ENCODE assay signal across 23 mouse cellular contexts in the genomic region with DNA sequence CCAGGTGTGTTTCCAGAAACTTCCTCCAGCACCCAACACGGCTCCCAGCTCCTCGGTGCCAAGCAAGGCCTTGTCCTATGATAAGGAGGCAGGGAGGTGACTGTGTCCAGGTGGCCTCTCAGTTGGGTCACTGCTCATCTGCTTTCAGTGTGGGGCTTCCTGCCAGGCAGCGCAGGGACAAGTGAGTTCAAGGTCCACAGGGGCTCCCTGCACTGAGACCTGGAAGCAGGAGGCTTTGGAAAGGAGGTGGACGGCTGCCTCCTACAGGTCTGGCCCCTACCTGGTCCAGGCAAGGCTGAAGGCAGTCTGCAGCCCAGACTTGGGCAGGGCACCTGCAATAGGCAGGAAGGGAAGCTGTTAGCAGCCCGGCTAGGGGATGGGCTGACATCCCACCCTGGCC. TPM values are rescaled to one million over a fixed set of nuclear protein-coding genes. Genes with fewer than 3 reads are reported as not detected.
DNase-seq lines count a peak whose midpoint lies in the region; ATAC-seq lines count a peak whose summit lies in the region.
"Had no signal": no experiment of that assay in that cellular context is flagged by ENCODE, and none has a peak within 500 bp of the region (broad histone marks: within the 10 kb centered on the region; RNA-seq: fewer than 3 reads in every experiment).

No protein-coding gene starts in this region.

- peak; percentile 52 for DNase-seq in cerebellum, adult 11-12 months
- DNase-seq in cerebellum, postnatal 25 days, result no peak
- DNase-seq in kidney, adult 18-20 months, result peak; percentile 54
- peak; percentile 58 for DNase-seq in kidney, postnatal 10 days
- DNase-seq in adrenal gland, adult (ENCODE audit: inconsistent age in 2 of 2, low spot score in 1 of 2), result no peak
- DNase-seq in embryo, embryonic 11 days, result no peak
- DNase-seq: adrenal gland, postnatal 10 days; cerebellum, adult 2 months; cerebellum, postnatal 36 days; gastrocnemius, postnatal 36 days; heart, adult 2 months; heart, postnatal 14 days; thymus, postnatal 25 days had no signal

- H3K27ac ChIP-seq in kidney, embryonic 15.5 days, result no peak overlapping the region
- H3K27ac ChIP-seq: forebrain, embryonic 10.5 days; heart, adult 2 months; heart, embryonic 13.5 days; hindbrain, embryonic 15.5 days; limb, embryonic 15.5 days; macrophage; midbrain, embryonic 15.5 days; stomach, embryonic 15.5 days had no signal

- H3K36me3 ChIP-seq in kidney, embryonic 15.5 days, result peaks cover 73% of the 10 kb centered on the region

- no peaks in the 10 kb centered on the region for H3K27me3 ChIP-seq in kidney, embryonic 15.5 days
- H3K27me3 ChIP-seq: heart, embryonic 13.5 days; hindbrain, embryonic 15.5 days; limb, embryonic 15.5 days; midbrain, embryonic 15.5 days; stomach, embryonic 15.5 days had no signal

- no peak overlapping the region for H3K4me3 ChIP-seq in kidney, embryonic 15.5 days (replicated peaks)
- H3K4me3 ChIP-seq: heart, adult 2 months; heart, embryonic 13.5 days; hindbrain, embryonic 15.5 days; limb, embryonic 15.5 days; midbrain, embryonic 15.5 days; stomach, embryonic 15.5 days had no signal

- WGBS in kidney, embryonic 15.5 days, result 88% methylated on average over 5 of the region's 5 CpGs

- H3K4me1 ChIP-seq in kidney, embryonic 15.5 days, result peaks cover 31% of the 10 kb centered on the region

- ATAC-seq in kidney, embryonic 15.5 days (replicated peaks; ENCODE audit: low FRiP score), result no peak
- ATAC-seq: activated CD4-positive, CD25-positive, alpha-beta regulatory T cell, adult 4 months; lung, postnatal 0 days; midbrain, embryonic 15.5 days had no signal

- H3K9me3 ChIP-seq in kidney, embryonic 15.5 days (replicated peaks), result no peaks in the 10 kb centered on the region
- H3K9me3 ChIP-seq: forebrain, embryonic 10.5 days; heart, embryonic 13.5 days; hindbrain, embryonic 15.5 days; limb, embryonic 15.5 days; midbrain, embryonic 15.5 days; stomach, embryonic 15.5 days had no signal

- H3K9ac ChIP-seq in kidney, embryonic 15.5 days, result no peak overlapping the region
- H3K9ac ChIP-seq: heart, embryonic 13.5 days; hindbrain, embryonic 15.5 days; limb, embryonic 15.5 days; midbrain, embryonic 15.5 days; stomach, embryonic 15.5 days had no signal

- H3K4me2 ChIP-seq in kidney, embryonic 15.5 days, result no peak overlapping the region
- H3K4me2 ChIP-seq: heart, embryonic 13.5 days; hindbrain, embryonic 15.5 days; limb, embryonic 15.5 days; midbrain, embryonic 15.5 days; stomach, embryonic 15.5 days had no signal

RNA-seq across cellular contexts. Expression of gene Mex3d, which starts 5.2 kb away (rescaled TPM):
- polyA plus RNA-seq in kidney, embryonic 15.5 days (2015; fragmentation: Nextera tagmentation; extraction: Ambion mirVana), result 7.1 and 8.4 TPM in 2 replicates

RNA-seq across cellular contexts. Expression of gene Mbd3, which starts 6.7 kb away (rescaled TPM):
- 260 and 283 TPM in 2 replicates for polyA plus RNA-seq in kidney, embryonic 15.5 days (2015; fragmentation: Nextera tagmentation; extraction: Ambion mirVana)

RNA-seq across cellular contexts. Expression of gene Uqcr11, which starts 13.9 kb away (rescaled TPM):
- 790 and 798 TPM in 2 replicates for polyA plus RNA-seq in kidney, embryonic 15.5 days (2015; fragmentation: Nextera tagmentation; extraction: Ambion mirVana)

RNA-seq across cellular contexts. Expression of gene Plk5, which starts 36.4 kb away (rescaled TPM):
- polyA plus RNA-seq in kidney, embryonic 15.5 days (2015; fragmentation: Nextera tagmentation; extraction: Ambion mirVana), result 0.67 and 0.70 TPM in 2 replicates
- polyA plus RNA-seq: activated CD4-positive, CD25-positive, alpha-beta regulatory T cell, adult 4 months; heart, embryonic 13.5 days; macrophage had no signal

RNA-seq across cellular contexts. Expression of gene Tcf3, which starts 40.8 kb away (rescaled TPM):
- polyA plus RNA-seq in kidney, embryonic 15.5 days (2015; fragmentation: Nextera tagmentation; extraction: Ambion mirVana), result 130 and 138 TPM in 2 replicates

Comparison
In these comparisons a context has a peak if more than half of its experiments do, and no peak if none do; other contexts are left out.
1. DNase-seq: peak in cerebellum, adult 11-12 months (single experiment), kidney, adult 18-20 months (single experiment) and kidney, postnatal 10 days (single experiment); none in cerebellum, postnatal 25 days (0 of 2), adrenal gland, adult (0 of 2) and embryo, embryonic 11 days (single experiment).